Mouse (Mus musculus) brown adipose tissue, adult 24 weeks (tissue): ENCODE measurements around the gene Sept7. TPM values are rescaled to one million over a fixed set of nuclear protein-coding genes. Genes with fewer than 3 reads are reported as not detected.

Experiments used
- polyA plus RNA-seq: library from polyadenylated mRNA; stranded (reverse); fragments of >200 nt; gene quantifications from 2 replicates; pipeline ENCODE4 v1.2.4, GENCODE M21; 2012; ENCODE audit not compliant: missing spikeins, insufficient read depth, insufficient read length

The Sept7 gene
- polyA plus RNA-seq, 1 experiment: 112 TPM

Other genes starting within 250 kb of the Sept7 start
- gene Gm10181, start 163.0 kb upstream of the Sept7 start, polyA plus RNA-seq: not detected in 2 replicates
- gene Herpud2, start 100.6 kb upstream of the Sept7 start, polyA plus RNA-seq: 26.7 and 32.1 TPM in 2 replicates
- 13.9 and 15.6 TPM in 2 replicates for gene Eepd1, start 229.1 kb downstream of the Sept7 start, polyA plus RNA-seq